ENCODE assay signal across 25 mouse cellular contexts in the genomic region with DNA sequence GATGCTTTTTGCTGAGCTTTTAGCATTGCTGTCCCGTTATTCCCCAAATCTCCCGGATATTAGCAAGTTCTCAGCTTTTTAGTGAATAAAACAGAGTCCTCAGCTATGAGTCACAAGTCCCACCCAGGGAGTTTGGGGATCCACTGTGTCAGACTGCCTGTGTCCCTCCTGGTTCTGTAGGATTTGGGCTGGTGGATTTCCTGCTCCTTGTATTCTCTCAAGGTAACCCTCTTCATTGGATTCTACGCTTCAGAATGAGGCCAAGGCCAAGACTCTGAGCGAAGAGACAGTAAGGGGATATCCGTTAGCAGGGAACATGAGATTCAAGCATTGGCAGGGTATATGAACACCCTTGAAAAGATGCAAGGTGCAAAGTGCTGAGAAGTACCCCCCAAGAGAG.
"Had no signal": no experiment of that assay in that cellular context is flagged by ENCODE, and none has a peak within 500 bp of the region (broad histone marks: within the 10 kb centered on the region; RNA-seq: fewer than 3 reads in every experiment).

No protein-coding gene starts in this region.

- H3K9ac ChIP-seq: embryonic facial prominence, embryonic 12.5 days; embryonic facial prominence, embryonic 13.5 days; embryonic facial prominence, embryonic 15.5 days; forebrain, embryonic 12.5 days; forebrain, embryonic 13.5 days; forebrain, embryonic 15.5 days; forebrain, postnatal 0 days had no signal

- H3K36me3 ChIP-seq: embryonic facial prominence, embryonic 10.5 days; embryonic facial prominence, embryonic 12.5 days; embryonic facial prominence, embryonic 13.5 days; embryonic facial prominence, embryonic 15.5 days; forebrain, embryonic 10.5 days; forebrain, embryonic 12.5 days; forebrain, embryonic 15.5 days had no signal

- H3K27me3 ChIP-seq: embryonic facial prominence, embryonic 12.5 days; embryonic facial prominence, embryonic 13.5 days; embryonic facial prominence, embryonic 15.5 days; forebrain, embryonic 12.5 days; forebrain, embryonic 13.5 days; forebrain, embryonic 15.5 days had no signal

- H3K4me2 ChIP-seq: embryonic facial prominence, embryonic 12.5 days; embryonic facial prominence, embryonic 13.5 days; embryonic facial prominence, embryonic 15.5 days; forebrain, embryonic 12.5 days; forebrain, embryonic 13.5 days; forebrain, embryonic 15.5 days had no signal

- H3K4me1 ChIP-seq: embryonic facial prominence, embryonic 12.5 days; embryonic facial prominence, embryonic 15.5 days; forebrain, embryonic 13.5 days; forebrain, embryonic 15.5 days had no signal

- ATAC-seq: forebrain, embryonic 13.5 days; forebrain, embryonic 14.5 days; forebrain, embryonic 15.5 days; forebrain, embryonic 16.5 days; forebrain, postnatal 0 days had no signal

- H3K9me3 ChIP-seq: embryonic facial prominence, embryonic 10.5 days; embryonic facial prominence, embryonic 12.5 days; embryonic facial prominence, embryonic 13.5 days; embryonic facial prominence, embryonic 15.5 days; forebrain, embryonic 10.5 days; forebrain, embryonic 12.5 days; forebrain, embryonic 13.5 days; forebrain, embryonic 15.5 days had no signal

- DNase-seq: cerebellum, adult 18-20 months; cerebellum, adult 2 months; cerebellum, adult 8-10 months; cerebellum, adult 9-10 months; cerebellum, adult 9-11 months; cerebellum, postnatal 25 days; cerebellum, postnatal 36 days; embryo, embryonic 11 days; forebrain, postnatal 0 days; gastrocnemius, adult 2 months; gastrocnemius, postnatal 10 days; gastrocnemius, postnatal 14 days; gastrocnemius, postnatal 25 days; gastrocnemius, postnatal 36 days had no signal

- H3K27ac ChIP-seq: embryonic facial prominence, embryonic 10.5 days; embryonic facial prominence, embryonic 12.5 days; embryonic facial prominence, embryonic 13.5 days; embryonic facial prominence, embryonic 15.5 days; forebrain, embryonic 10.5 days; forebrain, embryonic 12.5 days; forebrain, embryonic 13.5 days; forebrain, embryonic 15.5 days; gastrocnemius, adult 2 months had no signal

- H3K4me3 ChIP-seq: embryonic facial prominence, embryonic 10.5 days; embryonic facial prominence, embryonic 12.5 days; embryonic facial prominence, embryonic 13.5 days; embryonic facial prominence, embryonic 15.5 days; erythroblast, embryonic 14.5 days; forebrain, embryonic 10.5 days; forebrain, embryonic 12.5 days; forebrain, embryonic 13.5 days; forebrain, embryonic 15.5 days; gastrocnemius, adult 2 months had no signal
